13 mouse cellular contexts compared by ENCODE assay signal in the genomic region with DNA sequence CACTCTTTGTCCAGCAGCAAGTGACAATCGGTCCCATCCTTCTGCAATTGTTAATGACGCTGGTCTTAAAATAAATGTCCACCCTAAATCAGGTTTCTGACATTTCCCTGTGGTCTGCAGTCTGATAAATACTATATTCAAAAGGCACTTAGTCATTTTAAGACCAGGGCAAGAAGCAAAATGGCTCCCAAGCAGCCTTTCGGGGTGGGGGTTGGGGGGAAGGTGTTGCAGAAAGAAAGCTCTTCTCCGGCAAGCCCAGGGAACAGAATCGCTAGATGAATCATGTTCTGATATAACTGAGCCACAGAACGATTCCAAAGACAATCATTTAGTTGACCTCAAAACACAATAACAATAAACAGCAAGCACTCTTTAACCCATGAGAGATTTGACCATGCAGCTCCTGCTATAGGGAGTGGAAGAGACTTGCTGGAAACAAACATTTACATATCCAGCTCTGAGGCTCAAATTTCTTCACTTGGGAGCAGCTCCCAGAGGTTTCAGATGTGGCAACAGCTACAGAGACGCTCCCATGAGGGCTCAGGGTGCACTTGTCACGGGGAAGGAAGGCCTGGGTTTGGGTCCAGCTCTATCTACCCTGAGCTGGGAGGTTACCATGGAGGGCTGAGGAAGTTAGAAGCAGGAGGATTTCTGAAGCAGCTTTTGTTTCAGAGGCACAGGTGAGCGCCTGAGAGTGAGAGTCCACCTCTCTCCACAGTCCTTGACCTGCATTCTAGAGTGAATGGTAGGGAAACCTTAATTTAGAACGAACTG. TPM values are rescaled to one million over a fixed set of nuclear protein-coding genes. Genes with fewer than 3 reads are reported as not detected.
DNase-seq lines count a peak whose midpoint lies in the region; ATAC-seq lines count a peak whose summit lies in the region.
"Had no signal": no experiment of that assay in that cellular context is flagged by ENCODE, and none has a peak within 500 bp of the region (broad histone marks: within the 10 kb centered on the region; RNA-seq: fewer than 3 reads in every experiment).

No protein-coding gene starts in this region.

- no peaks in the 10 kb centered on the region for H3K27me3 ChIP-seq in heart, embryonic 12.5 days (replicated peaks)
- H3K27me3 ChIP-seq in forebrain, embryonic 15.5 days, result no peaks in the 10 kb centered on the region
- H3K27me3 ChIP-seq in neural tube, embryonic 15.5 days (replicated peaks), result no peaks in the 10 kb centered on the region

- intact Hi-C loops in heart, postnatal 36 days (cut with DNase I), result no loop called here
- intact Hi-C loops in gastrocnemius, postnatal 36 days (cut with DNase I), result no loop called here

- no peaks in the 10 kb centered on the region for H3K36me3 ChIP-seq in heart, embryonic 12.5 days
- no peaks in the 10 kb centered on the region for H3K36me3 ChIP-seq in forebrain, embryonic 15.5 days
- H3K36me3 ChIP-seq in neural tube, embryonic 15.5 days, result no peaks in the 10 kb centered on the region

- peak overlapping the region; percentile 46 for H3K27ac ChIP-seq in heart, embryonic 12.5 days (ENCODE audit: poor library complexity, severe bottlenecking)
- peak overlapping the region; percentile 94 for H3K27ac ChIP-seq in forebrain, embryonic 15.5 days (replicated peaks)
- peak overlapping the region; percentile 97 for H3K27ac ChIP-seq in neural tube, embryonic 15.5 days (replicated peaks)
- H3K27ac ChIP-seq: liver, embryonic 14.5 days had no signal

- H3K9me3 ChIP-seq in heart, embryonic 12.5 days (replicated peaks), result no peaks in the 10 kb centered on the region
- no peaks in the 10 kb centered on the region for H3K9me3 ChIP-seq in forebrain, embryonic 15.5 days
- no peaks in the 10 kb centered on the region for H3K9me3 ChIP-seq in neural tube, embryonic 15.5 days (replicated peaks)

- 69% methylated on average over 10 of the region's 10 CpGs for WGBS in heart, embryonic 12.5 days
- 77% methylated on average over 10 of the region's 10 CpGs for WGBS in forebrain, embryonic 15.5 days
- 49% methylated on average over 10 of the region's 10 CpGs for WGBS in neural tube, embryonic 15.5 days

- ATAC-seq in heart, embryonic 12.5 days (ENCODE audit: insufficient number of reproducible peaks, low FRiP score), result no peak
- ATAC-seq in forebrain, embryonic 15.5 days (replicated peaks), result no peak
- no peak for ATAC-seq in neural tube, embryonic 15.5 days (ENCODE audit: low FRiP score)

- H3K4me1 ChIP-seq in heart, embryonic 12.5 days (replicated peaks), result peaks cover 71% of the 10 kb centered on the region
- H3K4me1 ChIP-seq in forebrain, embryonic 15.5 days, result peaks cover 82% of the 10 kb centered on the region
- peaks cover 47% of the 10 kb centered on the region for H3K4me1 ChIP-seq in neural tube, embryonic 15.5 days

- H3K4me3 ChIP-seq in heart, embryonic 12.5 days, result no peak overlapping the region
- H3K4me3 ChIP-seq in forebrain, embryonic 15.5 days, result peak overlapping the region; percentile 35
- peak overlapping the region; percentile 48 for H3K4me3 ChIP-seq in neural tube, embryonic 15.5 days (replicated peaks)

- no peak overlapping the region; the same call in 1 of the 2 replicates for H3K9ac ChIP-seq in heart, embryonic 12.5 days
- H3K9ac ChIP-seq in forebrain, embryonic 15.5 days (replicated peaks), result peak overlapping the region; percentile 45
- H3K9ac ChIP-seq in neural tube, embryonic 15.5 days (replicated peaks), result peak overlapping the region; percentile 45
- H3K9ac ChIP-seq: liver, embryonic 14.5 days had no signal

- no peak overlapping the region for H3K4me2 ChIP-seq in heart, embryonic 12.5 days
- H3K4me2 ChIP-seq in forebrain, embryonic 15.5 days (replicated peaks), result peak overlapping the region; percentile 50
- peak overlapping the region; percentile 60 for H3K4me2 ChIP-seq in neural tube, embryonic 15.5 days

- DNase-seq in heart, postnatal 36 days, result no peak
- peak; percentile 54 for DNase-seq in right cerebral cortex, adult 18-20 months
- DNase-seq in right cerebral cortex, adult 2 months (ENCODE audit: low spot score in 2 of 2), result no peak
- DNase-seq in kidney, postnatal 25 days, result no peak
- no peak for DNase-seq in gastrocnemius, postnatal 36 days
- DNase-seq: adrenal gland, adult 2 months; cerebellum, adult 8-10 months; heart, adult 11 months; thymus, postnatal 14 days had no signal

RNA-seq across cellular contexts. Expression of gene Zbtb38, which starts 22.9 kb away (rescaled TPM):
- 31.3 and 32.1 TPM in 2 replicates for polyA plus RNA-seq in heart, embryonic 12.5 days (2016; fragmentation: Nextera tagmentation; extraction: Ambion mirVana)
- total RNA-seq in heart, postnatal 36 days (2021), result 10 to 100 TPM; 39.1 to 39.8 TPM
- polyA plus RNA-seq in forebrain, embryonic 15.5 days (2015; fragmentation: Nextera tagmentation; extraction: Ambion mirVana), result 48.2 and 51.0 TPM in 2 replicates
- polyA plus RNA-seq in neural tube, embryonic 15.5 days (2015; fragmentation: Nextera tagmentation; extraction: Ambion mirVana), result 48.0 and 52.3 TPM in 2 replicates
- 10 to 100 TPM; 16.7 to 24.2 TPM for total RNA-seq in gastrocnemius, postnatal 36 days (2021)

Comparison
In these comparisons a context has a peak if more than half of its experiments do, and no peak if none do; other contexts are left out.
1. H3K27ac ChIP-seq: peak in every context shown above with its lines; median percentile 97 in neural tube, embryonic 15.5 days; 94 in forebrain, embryonic 15.5 days; 46 in heart, embryonic 12.5 days.